Mouse (Mus musculus): Measurements from ENCODE around the gene Foxd4. TPM values are rescaled to one million over a fixed set of nuclear protein-coding genes. Genes with fewer than 3 reads are reported as not detected.

Foxd4 gene
- total and polyA plus RNA-seq, 3 experiments = 0.04 TPM; not detected in 2

DNA sequence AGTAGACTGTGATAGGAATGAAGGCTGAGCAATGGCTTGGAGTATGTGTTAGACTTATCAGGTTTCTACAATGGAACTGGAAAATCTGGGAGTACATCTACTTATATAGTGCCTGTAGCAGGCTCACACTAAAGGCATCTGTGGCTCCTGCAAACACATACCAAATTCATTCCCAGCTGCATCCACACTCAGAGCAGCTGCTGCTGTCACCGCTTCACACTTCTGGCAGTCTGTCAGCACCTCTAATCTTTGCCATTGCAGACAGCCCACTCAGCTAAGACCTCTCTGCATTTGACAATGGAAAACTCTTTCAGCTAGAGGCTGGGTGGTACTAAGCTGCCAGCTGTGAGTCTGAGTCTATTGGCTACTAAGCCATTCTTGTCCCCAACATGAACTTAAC lies 36.1 kb upstream of the Foxd4 start:
- DNase-seq (ENCODE audit: low read depth, low spot score) = no peak

DNA sequence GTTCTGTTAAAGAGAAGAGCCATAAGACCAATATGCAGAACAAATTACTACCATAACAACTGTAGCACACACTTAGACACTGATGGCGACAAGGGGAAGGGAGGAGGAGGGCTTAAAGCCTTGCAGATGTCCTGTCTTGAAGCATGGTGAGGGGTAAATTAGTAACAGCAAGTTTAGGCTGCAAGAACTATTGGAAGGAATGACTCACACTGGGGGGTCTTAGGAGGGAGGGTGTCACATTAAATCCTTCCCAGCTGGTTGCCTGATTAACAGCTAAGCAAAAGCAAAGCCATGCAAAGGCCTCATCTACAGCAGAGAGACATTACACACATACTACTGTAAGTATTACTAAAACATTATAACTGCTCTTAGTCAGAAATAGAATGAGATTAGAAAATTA lies 28.0 kb upstream of the Foxd4 start:
- H3K4me1 ChIP-seq (ENCODE audit: control insufficient read depth in 1 of 2, insufficient read depth in 2 of 2, low read length in 2 of 2) = no peaks in the 10 kb centered on the region
- no peak overlapping the region for H3K4me3 ChIP-seq (ENCODE audit: control insufficient read depth in 1 of 2, insufficient read depth in 1 of 2, low read depth in 2 of 2, low read length in 2 of 2)
- H3K9me3 ChIP-seq (replicated peaks; ENCODE audit: insufficient read depth, low read length) = no peaks in the 10 kb centered on the region
- H3K79me2 ChIP-seq (ENCODE audit: control insufficient read depth, insufficient read depth, low read length, poor library complexity) = no peaks in the 10 kb centered on the region
- H3K27me3 ChIP-seq (ENCODE audit: control insufficient read depth in 1 of 2, insufficient read depth in 2 of 2, low read length in 2 of 2) = no peaks in the 10 kb centered on the region
- no peak overlapping the region for H3K27ac ChIP-seq (ENCODE audit: control insufficient read depth, low read depth, low read length)
- TF ChIP-seq CTCF (IDR thresholded peaks at IDR 0.05 in 2 of 3, conservative IDR thresholded peaks at IDR 0.05 in 1 of 3; ENCODE audit: control insufficient read depth in 1 of 3, insufficient read depth in 1 of 3, low read depth in 2 of 3, low read length in 3 of 3, poor library complexity in 1 of 3, severe bottlenecking in 1 of 3) (no peak), ELF1 (IDR thresholded peaks at IDR 0.05; ENCODE audit: low read depth, low read length) (no peak), MAFK (IDR thresholded peaks at IDR 0.05; ENCODE audit: borderline replicate concordance, low read depth, low read length) (no peak), EP300 (IDR thresholded peaks at IDR 0.05; ENCODE audit: low read depth in 1 of 2, low read length in 2 of 2) (no peak), ETS1 (IDR thresholded peaks at IDR 0.05; ENCODE audit: low read depth, low read length) (no peak), POLR2AphosphoS2 (IDR thresholded peaks at IDR 0.05; ENCODE audit: low read length) (no peak)
- H3K36me3 ChIP-seq (ENCODE audit: control insufficient read depth in 1 of 2, insufficient read depth in 2 of 2, low read length in 2 of 2) = no peaks in the 10 kb centered on the region; a peak in 1 of 4 replicates
- no peak overlapping the region for H3K9ac ChIP-seq (ENCODE audit: control insufficient read depth, low read depth, low read length, poor library complexity, severe bottlenecking)
- DNase-seq (ENCODE audit: low read depth, low spot score) = no peak

More for the DNA sequence above, 36.1 kb upstream of the Foxd4 start:
- Histone ChIP-seq H3K36me3 (ENCODE audit: control insufficient read depth in 1 of 2, insufficient read depth in 2 of 2, low read length in 2 of 2) (peaks cover 0 to 3% of the 10 kb centered on the region in 2 experiments; a peak in 1 of 4 replicates), H3K4me1 (ENCODE audit: control insufficient read depth in 1 of 2, insufficient read depth in 2 of 2, low read length in 2 of 2) (no peaks in the 10 kb centered on the region), H3K9ac (ENCODE audit: control insufficient read depth, low read depth, low read length, poor library complexity, severe bottlenecking) (no peak overlapping the region), H3K4me3 (ENCODE audit: control insufficient read depth in 1 of 2, insufficient read depth in 1 of 2, low read depth in 2 of 2, low read length in 2 of 2) (no peak overlapping the region), H3K27me3 (ENCODE audit: control insufficient read depth in 1 of 2, insufficient read depth in 2 of 2, low read length in 2 of 2) (no peaks in the 10 kb centered on the region), H3K9me3 (replicated peaks; ENCODE audit: insufficient read depth, low read length) (no peaks in the 10 kb centered on the region), H3K27ac (ENCODE audit: control insufficient read depth, low read depth, low read length) (no peak overlapping the region), H3K79me2 (ENCODE audit: control insufficient read depth, insufficient read depth, low read length, poor library complexity) (no peaks in the 10 kb centered on the region)
- TF ChIP-seq RCOR1 (IDR thresholded peaks at IDR 0.05; ENCODE audit: low read depth, low read length) (no peak), ZNF384 (IDR thresholded peaks at IDR 0.05; ENCODE audit: low read depth, low read length) (no peak), ZKSCAN1 (IDR thresholded peaks at IDR 0.05; ENCODE audit: low read depth, low read length) (no peak), NRF1 (IDR thresholded peaks at IDR 0.05; ENCODE audit: insufficient read depth, low read depth, low read length, poor library complexity, severe bottlenecking) (no peak), HCFC1 (IDR thresholded peaks at IDR 0.05; ENCODE audit: low read depth, low read length) (no peak), MEF2A (IDR thresholded peaks at IDR 0.05; ENCODE audit: extremely low read depth, insufficient replicate concordance, low read depth, low read length, poor library complexity, severe bottlenecking) (no peak), EP300 (IDR thresholded peaks at IDR 0.05; ENCODE audit: low read depth in 1 of 2, low read length in 2 of 2) (no peak), MYB (IDR thresholded peaks at IDR 0.05; ENCODE audit: low read depth, low read length) (no peak), CTCF (IDR thresholded peaks at IDR 0.05 in 2 of 3, conservative IDR thresholded peaks at IDR 0.05 in 1 of 3; ENCODE audit: control insufficient read depth in 1 of 3, insufficient read depth in 1 of 3, low read depth in 2 of 3, low read length in 3 of 3, poor library complexity in 1 of 3, severe bottlenecking in 1 of 3) (no peak), NELFE (IDR thresholded peaks at IDR 0.05; ENCODE audit: low read depth, low read length) (no peak)
